Mouse (Mus musculus): ENCODE measurements around the gene Kcnh4. TPM values are rescaled to one million over a fixed set of nuclear protein-coding genes. Genes with fewer than 3 reads are reported as not detected.
"Not testable (repeated sequence)": the region's sequence is repeated elsewhere in the genome, so short reads cannot be mapped to it uniquely, and the experiment has no call there.

The Kcnh4 gene
- polyA plus RNA-seq (2012; ENCODE audit: insufficient read depth, insufficient read length, missing spikeins) = not detected in 2 replicates

GRCm38 (mm10) chr11:100759611-100760233 lies at the start of gene Kcnh4:
Gene Kcnh4, minus strand, starts transcription at chr11:100759942.
- Histone ChIP-seq H3K4me1 (ENCODE audit: control insufficient read depth, insufficient read depth, insufficient read length, low read length) (no peaks in the 10 kb centered on the region), H3K4me3 (ENCODE audit: insufficient read depth, low read depth, low read length) (0 out of 2 replicates have a peak within 1 kb of the TSS, but pooled peaks have one; percentile 2), H3K27ac (replicated peaks; ENCODE audit: low read depth, low read length) (no peak within 1 kb of the TSS)

GRCm38 (mm10) chr11:100806380-100807305 lies 46.9 kb upstream of the Kcnh4 start:
- Histone ChIP-seq H3K4me1 (ENCODE audit: control insufficient read depth, insufficient read depth, insufficient read length, low read length) (peaks cover 4% of the 10 kb centered on the region), H3K27ac (replicated peaks; ENCODE audit: low read depth, low read length) (peak overlapping the region; percentile 19; the same call in 1 of the 2 replicates), H3K4me3 (ENCODE audit: insufficient read depth, low read depth, low read length) (no peak overlapping the region)

- no peak overlapping the region for H3K4me3 ChIP-seq (ENCODE audit: insufficient read depth, low read depth, low read length)
- peaks cover 4% of the 10 kb centered on the region for H3K4me1 ChIP-seq (ENCODE audit: control insufficient read depth, insufficient read depth, insufficient read length, low read length)
- 0 out of 2 replicates have a peak overlapping the region, but pooled peaks have one; percentile 31 for H3K27ac ChIP-seq (replicated peaks; ENCODE audit: low read depth, low read length)
Measured at GRCm38 (mm10) chr11:100805535-100805934, 45.8 kb upstream of the Kcnh4 start.

GRCm38 (mm10) chr11:100804409-100804808 lies 44.7 kb upstream of the Kcnh4 start:
- no peak overlapping the region for H3K27ac ChIP-seq (replicated peaks; ENCODE audit: low read depth, low read length)
- peaks cover 4% of the 10 kb centered on the region for H3K4me1 ChIP-seq (ENCODE audit: control insufficient read depth, insufficient read depth, insufficient read length, low read length)
- no peak overlapping the region for H3K4me3 ChIP-seq (ENCODE audit: insufficient read depth, low read depth, low read length)

GRCm38 (mm10) chr11:100799426-100799825 lies 39.7 kb upstream of the Kcnh4 start:
- H3K27ac ChIP-seq (replicated peaks; ENCODE audit: low read depth, low read length) = no peak overlapping the region
- no peaks in the 10 kb centered on the region for H3K4me1 ChIP-seq (ENCODE audit: control insufficient read depth, insufficient read depth, insufficient read length, low read length)
- no peak overlapping the region for H3K4me3 ChIP-seq (ENCODE audit: insufficient read depth, low read depth, low read length)

- Histone ChIP-seq H3K4me3 (ENCODE audit: insufficient read depth, low read depth, low read length) (no peak overlapping the region), H3K27ac (replicated peaks; ENCODE audit: low read depth, low read length) (no peak overlapping the region), H3K4me1 (ENCODE audit: control insufficient read depth, insufficient read depth, insufficient read length, low read length) (no peaks in the 10 kb centered on the region)
Measured at GRCm38 (mm10) chr11:100796585-100796984, 36.8 kb upstream of the Kcnh4 start.

GRCm38 (mm10) chr11:100795386-100795785 lies 35.6 kb upstream of the Kcnh4 start:
- Histone ChIP-seq H3K4me3 (ENCODE audit: insufficient read depth, low read depth, low read length) (no peak overlapping the region), H3K4me1 (ENCODE audit: control insufficient read depth, insufficient read depth, insufficient read length, low read length) (peaks cover 3% of the 10 kb centered on the region; the same call in 1 of the 2 replicates), H3K27ac (replicated peaks; ENCODE audit: low read depth, low read length) (no peak overlapping the region)

GRCm38 (mm10) chr11:100791457-100792049 lies 31.8 kb upstream of the Kcnh4 start:
- H3K27ac ChIP-seq (replicated peaks; ENCODE audit: low read depth, low read length) = peak overlapping the region; percentile 89
- peaks cover 9% of the 10 kb centered on the region for H3K4me1 ChIP-seq (ENCODE audit: control insufficient read depth, insufficient read depth, insufficient read length, low read length)
- no peak overlapping the region for H3K4me3 ChIP-seq (ENCODE audit: insufficient read depth, low read depth, low read length)

GRCm38 (mm10) chr11:100790644-100791043 lies 30.9 kb upstream of the Kcnh4 start:
- H3K4me1 ChIP-seq (ENCODE audit: control insufficient read depth, insufficient read depth, insufficient read length, low read length) = peaks cover 12% of the 10 kb centered on the region
- not testable (repeated sequence) for H3K4me3 ChIP-seq (ENCODE audit: insufficient read depth, low read depth, low read length)
- peak overlapping the region; percentile 89 for H3K27ac ChIP-seq (replicated peaks; ENCODE audit: low read depth, low read length)

- peak overlapping the region; percentile 84 for H3K27ac ChIP-seq (replicated peaks; ENCODE audit: low read depth, low read length)
- peaks cover 12% of the 10 kb centered on the region for H3K4me1 ChIP-seq (ENCODE audit: control insufficient read depth, insufficient read depth, insufficient read length, low read length)
- no peak overlapping the region for H3K4me3 ChIP-seq (ENCODE audit: insufficient read depth, low read depth, low read length)
Measured at GRCm38 (mm10) chr11:100789702-100790101, 30.0 kb upstream of the Kcnh4 start.

- peak overlapping the region; percentile 66; the same call in 1 of the 2 replicates for H3K27ac ChIP-seq (replicated peaks; ENCODE audit: low read depth, low read length)
- no peak overlapping the region for H3K4me3 ChIP-seq (ENCODE audit: insufficient read depth, low read depth, low read length)
- peaks cover 9% of the 10 kb centered on the region for H3K4me1 ChIP-seq (ENCODE audit: control insufficient read depth, insufficient read depth, insufficient read length, low read length)
Measured at GRCm38 (mm10) chr11:100785774-100786173, 26.0 kb upstream of the Kcnh4 start.

GRCm38 (mm10) chr11:100784286-100784685 lies 24.5 kb upstream of the Kcnh4 start:
- no peak overlapping the region for H3K4me3 ChIP-seq (ENCODE audit: insufficient read depth, low read depth, low read length)
- H3K27ac ChIP-seq (replicated peaks; ENCODE audit: low read depth, low read length) = no peak overlapping the region
- H3K4me1 ChIP-seq (ENCODE audit: control insufficient read depth, insufficient read depth, insufficient read length, low read length) = peaks cover 17% of the 10 kb centered on the region

GRCm38 (mm10) chr11:100782568-100782967 lies 22.8 kb upstream of the Kcnh4 start:
- Histone ChIP-seq H3K4me1 (ENCODE audit: control insufficient read depth, insufficient read depth, insufficient read length, low read length) (peaks cover 12% of the 10 kb centered on the region), H3K27ac (replicated peaks; ENCODE audit: low read depth, low read length) (peak overlapping the region; percentile 69), H3K4me3 (ENCODE audit: insufficient read depth, low read depth, low read length) (no peak overlapping the region)

GRCm38 (mm10) chr11:100781763-100782475 lies 22.2 kb upstream of the Kcnh4 start:
- Histone ChIP-seq H3K27ac (replicated peaks; ENCODE audit: low read depth, low read length) (peak overlapping the region; percentile 69), H3K4me3 (ENCODE audit: insufficient read depth, low read depth, low read length) (no peak overlapping the region), H3K4me1 (ENCODE audit: control insufficient read depth, insufficient read depth, insufficient read length, low read length) (peaks cover 12% of the 10 kb centered on the region)
